Mouse (Mus musculus) cerebral cortex, adult 2 months (tissue): ENCODE results near the gene Cmtm6.

Source experiments
- WGBS: fragments of 180-500 bp; shearing (Covaris S2); methylation state at CpG from one replicate; pipeline ENCODE4 v1.1.7; 2018; 5-methylcytosine and 5-hydroxymethylcytosine counted together

The Cmtm6 gene

DNA sequence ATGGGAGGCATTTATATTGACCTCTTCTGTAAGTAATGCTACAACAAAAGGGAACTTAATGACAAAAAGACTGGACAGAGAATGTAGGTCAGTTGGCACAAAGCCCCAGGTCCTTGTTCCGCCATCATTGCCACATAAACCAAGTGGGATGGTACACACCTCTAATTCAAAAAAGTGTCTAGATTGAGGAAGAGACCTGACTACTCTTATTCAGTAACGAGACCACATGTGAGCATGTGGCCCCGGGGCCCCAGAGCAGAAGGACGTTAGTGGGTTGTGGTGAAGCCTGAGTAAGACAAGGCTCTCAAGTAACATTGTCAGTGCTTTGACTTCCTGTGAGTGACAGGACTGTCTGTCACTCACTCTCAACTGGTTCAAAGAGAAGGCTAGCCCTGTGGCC lies 39.3 kb downstream of the Cmtm6 start:
- WGBS: 90% methylated on average over 4 of the region's 4 CpGs

- 91% methylated on average over 7 of the region's 7 CpGs for WGBS
Observed at GRCm38 (mm10) chr9:114771565-114771964, 40.6 kb downstream of the Cmtm6 start.

- WGBS: 81% methylated on average over 6 of the region's 6 CpGs
Observed at GRCm38 (mm10) chr9:114774629-114775028, 43.7 kb downstream of the Cmtm6 start.

GRCm38 (mm10) chr9:114775272-114775671 lies 44.4 kb downstream of the Cmtm6 start:
- WGBS: 70% methylated on average over 4 of the region's 4 CpGs

DNA sequence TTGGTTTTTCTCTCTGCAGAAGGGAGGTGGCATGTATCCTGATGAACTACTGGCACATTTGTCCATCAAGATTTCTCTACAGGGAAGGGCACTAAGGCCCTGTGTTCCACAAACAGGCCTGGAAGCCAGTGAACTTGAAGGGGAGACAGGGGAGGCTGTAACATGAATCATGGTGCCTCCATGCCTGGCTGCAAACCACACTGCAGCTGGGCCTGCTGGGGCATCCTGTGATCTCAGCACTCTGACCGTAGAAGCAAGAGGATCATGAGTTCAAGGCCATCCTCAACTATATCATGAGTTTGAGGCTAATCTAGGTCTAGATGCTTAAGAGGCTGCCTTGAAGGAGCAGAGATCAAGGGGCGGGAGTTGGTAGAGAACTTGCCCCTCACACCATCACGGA lies 45.4 kb downstream of the Cmtm6 start:
- 95% methylated on average over 3 of the region's 3 CpGs for WGBS

GRCm38 (mm10) chr9:114777178-114778046 lies 46.5 kb downstream of the Cmtm6 start:
- 80% methylated on average over 6 of the region's 6 CpGs for WGBS

DNA sequence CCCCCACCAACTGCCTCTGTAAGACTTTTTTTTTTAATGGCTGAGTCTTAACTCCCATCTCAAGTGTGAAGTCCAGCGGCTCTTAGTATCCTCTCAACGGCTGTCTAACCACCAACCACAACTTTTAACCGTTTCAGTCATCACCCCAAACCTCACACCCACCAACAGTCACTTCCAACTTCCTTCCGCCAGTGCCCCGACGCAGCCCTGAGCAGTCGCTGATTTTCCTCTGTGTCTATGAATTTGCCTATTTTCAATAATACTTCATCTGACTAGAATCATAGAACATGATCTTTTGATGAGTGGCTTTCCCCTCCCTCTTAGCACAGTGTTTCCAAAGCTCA lies 47.1 kb downstream of the Cmtm6 start:
- WGBS: 92% methylated on average over 7 of the region's 7 CpGs

DNA sequence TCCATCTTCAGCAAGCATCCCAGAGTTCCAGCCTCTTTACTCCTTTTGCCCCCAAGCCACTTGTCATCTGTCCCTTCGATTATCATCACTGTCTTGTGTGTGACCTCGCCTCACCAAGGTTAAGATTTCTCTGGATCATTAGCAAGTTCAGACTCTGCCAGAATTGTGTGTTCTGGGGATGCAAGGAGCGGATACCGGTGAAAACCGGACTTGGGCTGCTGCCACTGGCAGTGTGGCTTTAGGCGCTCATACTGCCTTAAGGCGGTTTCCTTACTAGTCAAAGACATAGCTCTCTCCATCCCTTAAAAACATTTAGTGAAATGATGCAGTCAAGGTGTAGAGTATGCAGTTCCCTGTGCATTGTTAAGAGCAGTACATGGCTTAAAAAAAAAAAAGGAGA lies 48.0 kb downstream of the Cmtm6 start:
- 94% methylated on average over 7 of the region's 7 CpGs for WGBS

DNA sequence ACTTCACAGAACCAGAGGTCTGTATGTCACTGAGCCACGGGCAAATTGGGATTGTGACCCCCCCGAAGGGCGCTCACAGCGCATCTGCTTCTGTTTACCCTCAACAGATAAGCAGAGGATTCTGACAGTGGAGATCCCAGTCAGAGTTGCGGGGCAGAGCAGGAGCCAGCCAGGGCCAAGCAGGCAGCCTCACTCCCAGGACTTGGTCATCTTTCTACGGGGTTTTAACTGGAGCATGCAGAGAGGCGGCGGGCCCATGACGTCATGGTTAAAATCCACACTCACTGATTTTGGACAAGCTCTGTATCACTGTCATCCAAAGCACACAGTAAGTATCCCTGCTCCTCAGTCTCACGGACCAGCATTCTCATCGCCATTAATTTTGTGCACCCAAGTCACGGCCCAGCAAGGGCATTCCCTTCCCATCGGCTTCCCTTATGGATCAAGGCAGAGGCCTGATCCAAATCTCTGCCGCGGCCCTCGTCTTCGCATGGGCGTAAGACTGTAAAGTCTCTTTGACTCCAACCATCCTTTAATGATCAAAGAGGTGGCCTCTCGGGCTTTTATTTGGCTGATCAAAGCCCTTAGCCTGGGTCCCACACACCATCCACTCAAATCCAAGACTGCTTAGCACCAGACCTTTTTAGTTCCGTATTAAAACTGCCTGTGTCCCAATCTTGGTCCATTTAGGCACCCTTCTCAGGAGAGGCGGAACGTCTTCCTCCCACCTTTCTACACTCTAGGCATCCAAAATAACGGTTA lies 49.2 kb downstream of the Cmtm6 start:
- 77% methylated on average over 23 of the region's 23 CpGs for WGBS

GRCm38 (mm10) chr9:114780746-114781525 lies 50.0 kb downstream of the Cmtm6 start:
- 13% methylated on average over 38 of the region's 38 CpGs for WGBS

DNA sequence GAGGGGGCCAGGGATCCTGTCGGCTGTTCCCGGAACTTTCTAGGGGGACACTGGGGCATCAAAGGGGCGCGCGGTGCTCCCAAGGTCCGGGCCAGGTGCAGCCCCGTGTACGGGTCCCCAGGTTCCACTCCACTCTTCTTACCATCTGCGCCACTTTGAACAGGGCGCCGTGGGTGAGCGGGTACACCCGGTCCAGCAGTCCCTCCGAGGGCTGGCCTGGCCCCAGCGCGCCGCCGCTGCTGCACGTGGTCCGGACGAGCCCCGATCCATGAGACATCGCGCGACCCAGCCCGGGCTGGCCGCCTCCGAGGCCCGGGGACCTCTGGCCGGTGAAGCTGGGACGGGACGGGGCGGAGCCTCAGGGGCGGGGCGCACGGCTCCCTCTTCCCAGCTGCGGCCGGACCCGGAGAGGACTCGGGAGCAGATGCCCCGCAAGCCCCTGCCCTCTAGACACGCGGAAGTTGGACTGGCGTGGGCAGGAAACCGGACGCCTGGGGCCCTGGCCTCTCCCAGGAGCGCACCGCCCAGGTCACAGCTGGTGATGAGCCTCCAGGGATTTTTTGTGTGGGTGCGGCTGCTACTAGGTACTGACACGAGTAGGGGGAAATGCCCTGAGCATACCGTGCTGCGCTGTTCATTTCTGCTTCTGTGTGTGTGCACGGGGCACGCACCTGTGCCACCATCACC lies 50.8 kb downstream of the Cmtm6 start, which contains the start of gene Cmtm7:
Gene Cmtm7, minus strand, starts transcription at position 331 of the 687 bp plus-strand sequence.
- 3% methylated on average over 54 of the region's 54 CpGs for WGBS

DNA sequence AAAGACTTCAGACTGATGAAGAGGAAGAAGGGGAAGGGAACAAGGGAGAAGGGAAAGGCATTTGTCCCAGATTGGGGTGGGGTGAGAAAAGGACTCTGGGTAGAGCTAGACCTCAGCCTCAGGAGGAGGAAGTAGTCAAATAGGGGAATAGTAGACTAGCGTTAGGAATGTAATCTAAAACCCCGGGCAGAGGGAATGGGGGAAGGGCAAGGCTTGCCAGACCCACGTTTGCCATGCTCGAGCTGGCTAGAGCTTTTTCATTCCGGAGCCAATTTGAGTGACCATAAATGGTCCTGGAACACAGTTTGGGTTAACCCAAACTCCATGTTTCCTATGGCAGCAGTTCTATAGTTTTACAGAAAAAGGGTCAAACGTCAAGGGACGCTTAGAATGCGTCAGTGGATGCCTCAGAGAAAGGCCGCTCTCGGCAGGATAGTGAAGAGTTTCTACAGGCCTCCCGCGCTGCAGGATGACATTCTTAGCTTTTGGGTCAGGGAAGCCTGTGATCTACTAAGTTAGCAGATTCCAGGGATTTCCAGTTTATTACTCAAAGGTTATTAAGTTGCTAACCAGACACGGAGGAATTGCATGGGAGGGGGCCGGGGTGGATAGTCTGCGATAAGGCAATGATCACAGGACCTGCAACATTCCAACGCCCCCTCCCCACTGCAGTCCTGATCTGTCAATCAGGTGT lies 54.7 kb downstream of the Cmtm6 start:
- 62% methylated on average over 16 of the region's 16 CpGs for WGBS

DNA sequence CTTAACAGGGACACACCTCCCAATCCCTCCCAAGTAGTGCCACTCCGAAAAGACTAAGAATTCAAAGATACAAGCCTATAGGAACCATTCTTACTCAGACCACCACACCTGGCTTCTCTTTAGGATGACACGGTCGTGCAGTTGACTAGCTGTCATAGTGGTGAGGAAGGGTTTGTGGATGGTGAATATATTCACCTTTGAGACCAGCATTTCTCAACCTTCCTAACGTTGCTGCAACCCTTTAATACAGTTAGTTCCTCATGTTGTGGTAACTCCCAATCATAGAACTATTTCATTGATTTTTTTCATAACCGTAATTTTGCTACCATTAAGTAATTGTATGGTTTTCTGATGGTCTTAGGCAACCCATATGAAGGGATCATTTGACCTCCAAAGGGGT lies 56.2 kb downstream of the Cmtm6 start:
- WGBS: 93% methylated on average over 5 of the region's 5 CpGs

- 92% methylated on average over 7 of the region's 7 CpGs for WGBS
Observed at GRCm38 (mm10) chr9:114787716-114788115, 56.8 kb downstream of the Cmtm6 start.

DNA sequence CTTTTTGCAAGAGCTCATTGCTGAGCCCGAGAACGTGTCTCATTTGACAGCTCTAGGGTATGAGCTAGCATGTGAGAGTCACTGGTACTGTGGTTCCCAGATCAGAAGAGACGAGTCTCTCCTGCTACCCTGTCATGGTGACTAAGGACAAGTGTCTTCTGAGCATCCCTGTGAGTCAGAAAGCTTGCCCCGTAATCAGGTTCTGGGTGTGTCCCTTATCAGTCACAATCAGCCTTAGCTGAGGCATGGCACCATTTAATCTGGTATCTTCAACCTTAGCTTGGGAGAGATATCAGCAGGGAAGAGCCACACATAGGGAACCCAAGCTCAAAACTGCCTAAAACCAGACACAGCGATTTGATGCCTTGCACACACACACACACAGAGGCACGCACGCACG lies 57.8 kb downstream of the Cmtm6 start:
- 94% methylated on average over 8 of the region's 8 CpGs for WGBS

DNA sequence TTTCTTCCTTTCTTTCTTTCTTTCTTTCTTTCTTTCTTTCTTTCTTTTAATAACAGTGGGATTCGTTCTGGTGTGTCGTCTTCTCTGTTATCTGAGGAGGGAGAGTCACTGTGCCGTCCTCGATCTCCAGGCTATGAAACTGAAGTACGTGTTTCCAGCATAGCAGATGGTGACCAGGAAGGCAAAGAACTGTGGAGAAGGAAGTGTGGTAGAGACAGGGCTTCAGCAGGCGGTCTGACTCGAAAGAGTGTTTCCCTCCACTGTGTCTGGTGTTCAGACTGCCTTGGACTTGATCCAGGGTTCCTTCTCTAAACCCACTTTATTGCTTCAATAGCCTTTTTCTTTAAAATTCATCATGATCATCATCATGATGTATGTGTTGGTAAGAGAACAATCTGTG lies 58.6 kb downstream of the Cmtm6 start:
- 58% methylated on average over 7 of the region's 7 CpGs for WGBS

DNA sequence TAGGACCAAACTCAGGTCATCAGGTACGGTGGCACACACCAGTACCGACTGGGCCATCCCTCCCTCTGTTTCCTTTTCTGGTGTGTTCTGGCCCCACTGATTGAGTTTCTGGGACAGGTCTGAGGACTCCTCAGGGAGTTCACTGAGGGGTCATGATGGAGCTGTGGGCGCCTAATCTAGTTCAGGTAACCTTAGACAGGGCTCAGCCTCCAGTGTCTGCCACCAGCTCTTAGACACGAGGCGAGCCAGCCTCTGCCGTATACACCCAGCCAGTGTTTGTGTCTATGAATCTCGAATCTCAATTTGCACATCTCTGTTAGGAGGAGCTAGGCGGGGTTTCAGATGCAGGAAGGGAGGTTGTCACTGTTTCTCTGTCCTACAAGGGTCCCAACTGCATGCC lies 59.1 kb downstream of the Cmtm6 start:
- 88% methylated on average over 8 of the region's 8 CpGs for WGBS

DNA sequence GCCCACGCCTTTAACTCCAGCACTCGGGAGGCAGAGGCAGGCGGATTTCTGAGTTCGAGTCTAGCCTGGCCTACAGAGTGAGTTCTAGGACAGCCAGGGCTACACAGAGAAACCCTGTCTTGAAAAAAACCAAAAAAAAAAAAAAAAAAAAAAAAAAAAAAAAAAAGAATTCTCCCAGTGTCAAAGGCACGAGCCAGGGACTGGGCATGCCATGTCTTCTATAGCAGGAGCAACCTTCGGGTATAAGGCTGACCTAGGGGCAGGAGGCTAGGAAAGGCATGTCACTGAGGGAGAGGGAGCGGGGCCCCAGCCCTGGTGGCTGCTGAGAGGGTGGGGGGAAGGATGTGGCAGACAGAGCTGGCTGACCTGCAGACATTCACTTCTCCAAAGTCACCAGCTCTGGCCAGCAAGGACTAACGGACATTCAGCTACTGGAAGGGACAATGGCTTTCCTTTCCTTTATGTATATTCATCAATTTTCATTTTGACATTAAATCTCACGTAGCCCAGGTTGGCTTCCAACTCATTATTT lies 62.9 kb downstream of the Cmtm6 start:
- WGBS: 92% methylated on average over 9 of the region's 9 CpGs

- 80% methylated on average over 4 of the region's 4 CpGs for WGBS
Observed at GRCm38 (mm10) chr9:114794491-114794890, 63.6 kb downstream of the Cmtm6 start.

DNA sequence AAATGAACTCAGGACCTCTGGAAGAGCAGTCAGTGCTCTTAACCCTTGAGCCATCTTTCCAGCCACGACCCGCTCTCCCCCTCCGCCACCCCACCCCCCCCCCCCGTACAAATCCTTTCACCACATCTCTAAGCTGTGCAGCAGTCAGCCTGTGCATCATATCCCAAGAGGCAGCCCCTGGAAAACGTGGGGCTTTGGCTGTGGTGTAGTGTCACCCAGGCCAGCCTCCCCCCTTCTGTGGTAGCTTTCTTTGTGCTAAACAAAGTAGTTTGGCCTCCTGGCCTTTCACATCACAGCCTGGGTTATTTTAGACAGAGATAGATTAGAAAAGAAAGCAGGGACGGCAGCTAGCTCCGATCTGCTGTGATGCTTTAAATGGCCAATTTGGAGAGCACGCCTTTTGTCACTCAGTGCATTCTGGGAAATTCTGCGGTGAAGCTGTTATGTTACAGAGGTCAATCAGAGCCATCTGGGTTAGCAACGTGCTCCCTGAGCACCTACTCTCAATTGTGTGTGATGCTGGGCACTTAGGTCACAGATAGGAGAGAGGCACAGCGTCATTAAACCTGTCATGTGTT lies 65.6 kb downstream of the Cmtm6 start:
- WGBS: 63% methylated on average over 11 of the region's 11 CpGs
